Mouse (Mus musculus) kidney, embryonic 15.5 days (tissue): Measurements from ENCODE around the gene Col6a5. TPM values are rescaled to one million over a fixed set of nuclear protein-coding genes. Genes with fewer than 3 reads are reported as not detected.

Experiments used
- ATAC-seq: fragments of 200-750 bp; cut with Nextera tagmentation; replicated peaks from 2 replicates; pipeline ENCODE4 v1.8.0; 2017; ENCODE audit warnings: moderate TSS enrichment; ENCODE audit not compliant: low FRiP score
- H3K27ac ChIP-seq: fragments of 300-500 bp; sonication (generic); 2 replicates; pipeline ENCODE4 v1.5.1; 2015; ENCODE audit warnings: mild to moderate bottlenecking, inconsistent platforms
- H3K27me3 ChIP-seq: fragments of 300-500 bp; sonication (generic); 2 replicates; pipeline ENCODE4 v1.6.1; 2015; ENCODE audit warnings: inconsistent platforms
- H3K36me3 ChIP-seq: fragments of 300-500 bp; sonication (generic); 2 replicates; pipeline ENCODE4 v1.6.1; 2015; ENCODE audit warnings: inconsistent platforms
- H3K4me1 ChIP-seq: fragments of 300-500 bp; sonication (generic); 2 replicates; pipeline ENCODE4 v1.6.1; 2015; ENCODE audit warnings: inconsistent platforms
- H3K4me2 ChIP-seq: fragments of 300-500 bp; sonication (generic); 2 replicates; pipeline ENCODE4 v1.6.1; 2015; ENCODE audit warnings: moderate library complexity, mild to moderate bottlenecking, inconsistent platforms
- H3K4me3 ChIP-seq: fragments of 300-500 bp; sonication (generic); replicated peaks from 2 replicates; pipeline ENCODE4 v1.5.1; 2015; ENCODE audit warnings: mild to moderate bottlenecking, inconsistent platforms
- H3K9ac ChIP-seq: fragments of 300-500 bp; sonication (generic); 2 replicates; pipeline ENCODE4 v1.6.1; 2015; ENCODE audit warnings: mild to moderate bottlenecking, inconsistent platforms
- H3K9me3 ChIP-seq: fragments of 300-500 bp; sonication (generic); replicated peaks from 2 replicates; pipeline ENCODE4 v1.6.1; 2016; ENCODE audit warnings: inconsistent platforms
- WGBS: fragments of 180-500 bp; shearing (Covaris S2); methylation state at CpG from one replicate; pipeline ENCODE4 v1.1.7; 2015; ENCODE audit warnings: mixed read lengths; 5-methylcytosine and 5-hydroxymethylcytosine counted together
- polyA plus RNA-seq: library from polyadenylated mRNA; unstranded; fragments of >200 nt; fragmentation: Nextera tagmentation; extraction: Ambion mirVana; gene quantifications from 2 replicates; pipeline ENCODE4 v1.2.1, GENCODE M21; 2015

Gene Col6a5
- polyA plus RNA-seq, 1 experiment from 2014 or later = 0.42 TPM

DNA sequence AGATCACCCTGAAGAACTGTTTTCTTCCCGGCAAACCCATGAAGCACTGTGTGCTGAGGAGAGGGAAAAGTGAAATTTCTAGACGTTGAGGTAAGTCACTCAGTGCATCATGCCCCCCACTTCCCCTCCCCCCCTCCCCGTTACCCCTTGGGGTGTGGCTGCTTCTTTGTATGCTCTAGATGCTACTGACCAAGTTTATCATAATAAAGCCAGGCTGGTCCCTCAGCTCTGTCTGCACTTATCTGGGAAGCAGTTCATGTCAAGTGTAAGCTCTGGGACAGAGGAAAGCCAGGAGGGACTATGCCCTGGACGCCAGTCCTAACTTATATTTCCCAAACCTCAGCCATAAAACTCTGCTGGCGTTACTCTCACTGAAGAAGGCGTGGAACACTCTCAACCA, 53.0 kb downstream of the Col6a5 start:
- Histone ChIP-seq H3K27ac (no peak overlapping the region), H3K36me3 (no peaks in the 10 kb centered on the region), H3K9me3 (no peaks in the 10 kb centered on the region), H3K4me1 (no peaks in the 10 kb centered on the region), H3K4me2 (no peak overlapping the region), H3K4me3 (no peak overlapping the region), H3K9ac (no peak overlapping the region), H3K27me3 (no peaks in the 10 kb centered on the region)
- 87% methylated on average over 6 of the region's 6 CpGs for WGBS
- ATAC-seq = no peak

DNA sequence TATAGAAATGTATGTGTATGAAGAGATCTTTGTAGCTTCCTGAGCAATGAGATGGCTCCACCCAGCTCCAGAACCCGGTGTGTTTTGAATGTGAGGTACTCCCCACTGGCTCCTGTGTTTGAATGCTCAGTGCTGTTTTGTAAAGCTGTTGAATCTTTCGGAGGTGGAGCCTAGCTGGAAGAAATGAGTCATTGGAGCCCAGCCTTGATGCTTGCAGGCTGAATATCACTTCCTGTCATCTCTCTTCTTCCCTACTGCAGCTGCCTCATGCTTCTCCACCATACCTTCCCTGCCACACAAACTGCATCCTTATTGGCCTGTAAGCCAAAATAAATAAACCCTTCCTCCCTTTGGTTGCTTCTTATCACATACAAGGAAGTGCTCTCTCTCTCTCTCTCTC, 72.9 kb downstream of the Col6a5 start:
- Histone ChIP-seq H3K4me3 (no peak overlapping the region), H3K27ac (no peak overlapping the region), H3K9me3 (no peaks in the 10 kb centered on the region), H3K4me2 (no peak overlapping the region), H3K9ac (no peak overlapping the region), H3K4me1 (no peaks in the 10 kb centered on the region), H3K36me3 (no peaks in the 10 kb centered on the region), H3K27me3 (no peaks in the 10 kb centered on the region)
- ATAC-seq = no peak
- WGBS = 42% methylated on average over 2 of the region's 2 CpGs

DNA sequence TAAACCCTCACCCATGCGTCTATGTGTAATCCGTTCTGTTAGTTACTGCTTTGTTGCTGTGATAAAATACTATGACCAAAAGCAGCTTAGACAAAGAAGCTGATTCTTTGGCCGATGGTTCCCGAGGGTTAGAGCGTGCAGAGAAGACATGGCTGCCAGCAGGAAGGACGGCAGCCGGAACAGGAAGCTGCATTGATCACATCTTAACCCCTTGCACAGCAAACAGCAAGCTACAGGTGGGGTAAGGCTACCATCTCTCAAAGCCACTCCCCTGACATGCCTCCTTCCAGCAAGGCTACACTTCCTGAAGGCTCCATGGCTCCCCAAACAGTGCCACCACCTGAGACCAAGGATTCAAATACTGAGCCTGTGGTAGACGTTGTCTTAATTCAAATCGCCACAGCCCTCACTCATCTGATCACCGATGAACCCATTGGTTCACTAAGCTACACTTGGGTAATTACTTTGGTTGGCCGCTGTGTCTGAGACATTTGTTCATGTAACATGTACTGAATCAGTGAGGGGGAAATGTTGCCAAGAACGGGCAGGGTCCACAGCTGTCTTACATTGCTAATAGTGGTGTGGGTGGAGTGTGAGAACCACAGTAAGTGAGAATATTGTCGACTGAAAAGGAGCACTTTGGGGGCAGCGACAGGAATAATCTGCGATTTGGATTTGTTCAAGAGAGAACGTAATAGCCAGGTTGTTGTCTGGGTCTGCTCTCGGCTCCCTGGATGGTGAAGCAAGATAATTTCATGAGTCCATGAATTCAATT, 75.6 kb downstream of the Col6a5 start:
- H3K4me3 ChIP-seq = no peak overlapping the region
- no peaks in the 10 kb centered on the region for H3K36me3 ChIP-seq
- 81% methylated on average over 17 of the region's 17 CpGs for WGBS
- no peak overlapping the region for H3K9ac ChIP-seq
- no peaks in the 10 kb centered on the region for H3K9me3 ChIP-seq
- H3K27me3 ChIP-seq = no peaks in the 10 kb centered on the region
- H3K27ac ChIP-seq = no peak overlapping the region
- H3K4me1 ChIP-seq = no peaks in the 10 kb centered on the region
- ATAC-seq = no peak
- no peak overlapping the region for H3K4me2 ChIP-seq

DNA sequence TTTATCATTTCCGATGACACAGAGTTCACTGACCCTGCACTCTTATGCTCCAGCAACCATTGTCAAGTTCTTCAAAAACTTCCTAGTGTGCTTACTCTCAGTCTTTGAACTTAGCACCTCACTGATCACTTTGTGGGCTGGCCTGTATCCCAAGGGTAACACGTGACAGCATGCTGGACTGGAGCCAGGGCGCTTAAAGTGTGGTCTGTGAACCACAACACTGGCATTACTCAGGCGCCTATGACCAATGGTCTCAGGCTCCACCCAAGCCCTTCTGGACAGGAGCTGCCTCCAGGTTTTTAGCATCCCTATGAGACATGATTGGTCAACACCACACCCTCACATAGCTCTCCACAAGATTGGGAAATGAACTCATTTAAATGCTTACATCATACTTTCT, 79.7 kb downstream of the Col6a5 start:
- H3K27ac ChIP-seq = no peak overlapping the region
- H3K4me1 ChIP-seq = no peaks in the 10 kb centered on the region
- H3K9ac ChIP-seq = no peak overlapping the region
- no peak overlapping the region for H3K4me3 ChIP-seq
- ATAC-seq = 0 out of 2 replicates have a peak, but pooled peaks have one; percentile 18
- 76% methylated on average over 4 of the region's 4 CpGs for WGBS
- no peaks in the 10 kb centered on the region for H3K9me3 ChIP-seq
- H3K27me3 ChIP-seq = no peaks in the 10 kb centered on the region
- H3K4me2 ChIP-seq = no peak overlapping the region
- H3K36me3 ChIP-seq = no peaks in the 10 kb centered on the region

DNA sequence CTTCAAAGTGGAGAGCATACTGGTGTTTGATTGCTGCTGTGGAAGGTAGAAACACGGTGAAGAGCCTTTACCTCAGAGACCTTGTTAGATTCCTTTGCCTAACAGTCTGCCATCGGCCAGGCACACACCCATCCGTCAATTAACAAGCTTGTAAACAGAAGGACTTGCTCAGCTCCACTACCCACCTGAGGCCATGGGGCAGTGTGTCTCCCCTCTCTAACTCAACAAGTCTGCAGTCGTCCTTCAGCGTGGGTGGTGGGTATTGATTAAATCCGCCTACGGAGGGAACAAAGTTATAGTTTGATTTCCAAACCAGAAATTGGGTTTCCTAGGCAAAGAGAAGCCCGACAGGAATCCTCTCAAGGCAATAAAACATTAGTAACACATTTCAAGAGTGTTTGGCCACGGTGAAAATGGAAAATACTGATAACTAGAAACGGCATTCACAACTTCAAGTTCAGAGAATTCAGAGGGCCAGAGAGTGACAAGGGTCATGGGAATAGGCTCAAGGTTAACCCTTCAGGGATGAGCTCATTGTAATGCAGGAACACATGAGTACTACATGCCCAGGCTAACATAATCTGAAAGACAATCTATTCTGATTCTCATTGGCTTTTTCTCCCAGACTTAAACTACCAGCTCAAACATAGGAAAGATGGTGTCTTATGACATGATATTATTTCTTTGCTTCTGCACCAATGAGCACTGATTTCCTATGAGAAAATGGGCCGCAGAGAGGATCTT, 81.9 kb downstream of the Col6a5 start:
- Histone ChIP-seq H3K36me3 (no peaks in the 10 kb centered on the region), H3K4me1 (no peaks in the 10 kb centered on the region), H3K4me3 (no peak overlapping the region), H3K27me3 (no peaks in the 10 kb centered on the region), H3K4me2 (no peak overlapping the region), H3K27ac (no peak overlapping the region), H3K9ac (no peak overlapping the region), H3K9me3 (no peaks in the 10 kb centered on the region)
- 59% methylated on average over 11 of the region's 11 CpGs for WGBS
- no peak for ATAC-seq

DNA sequence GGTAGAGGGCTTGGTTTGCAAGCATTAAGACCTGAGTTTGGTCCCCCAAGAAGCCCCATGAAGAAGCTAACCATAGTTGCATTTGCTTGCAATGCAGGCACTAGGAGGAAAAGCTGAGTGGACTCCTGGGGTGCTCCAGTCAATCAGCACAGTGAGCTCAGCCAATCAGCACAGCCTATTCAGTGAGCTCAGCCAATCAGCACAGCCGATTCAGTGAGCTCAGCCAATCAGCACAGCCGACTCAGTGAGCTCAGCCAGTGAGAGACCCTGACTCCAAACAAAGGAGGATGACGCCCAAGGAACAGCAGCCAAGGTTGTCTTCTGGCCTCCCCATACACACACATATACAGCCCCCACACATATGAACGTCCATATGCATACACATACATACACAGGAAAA, 84.3 kb downstream of the Col6a5 start:
- Histone ChIP-seq H3K4me1 (no peaks in the 10 kb centered on the region), H3K4me2 (no peak overlapping the region), H3K9ac (no peak overlapping the region), H3K36me3 (no peaks in the 10 kb centered on the region), H3K27ac (no peak overlapping the region), H3K27me3 (no peaks in the 10 kb centered on the region), H3K4me3 (no peak overlapping the region), H3K9me3 (no peaks in the 10 kb centered on the region)
- ATAC-seq = no peak
- 90% methylated on average over 4 of the region's 4 CpGs for WGBS

DNA sequence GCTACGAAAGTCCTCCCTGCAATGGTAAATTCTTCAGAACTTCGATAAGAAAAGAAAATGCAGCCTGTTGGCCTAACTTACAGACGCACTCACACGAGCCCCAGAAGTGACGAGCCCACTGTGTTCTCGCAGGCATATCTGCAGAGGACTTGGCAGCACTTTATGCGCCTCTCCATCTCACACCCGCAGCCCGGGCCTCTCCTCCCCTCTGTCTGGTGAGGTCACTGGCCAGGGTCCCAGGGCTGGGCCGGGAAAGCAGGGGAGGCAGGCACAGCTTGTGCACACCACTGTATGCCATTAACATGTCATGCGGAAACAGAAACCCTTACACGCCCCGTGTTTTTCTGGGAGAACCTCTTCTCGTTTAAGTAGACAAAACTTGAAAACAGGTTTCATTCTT, 88.8 kb downstream of the Col6a5 start:
- Histone ChIP-seq H3K36me3 (no peaks in the 10 kb centered on the region), H3K9me3 (no peaks in the 10 kb centered on the region), H3K4me2 (no peak overlapping the region), H3K27me3 (no peaks in the 10 kb centered on the region), H3K4me3 (no peak overlapping the region), H3K27ac (no peak overlapping the region), H3K4me1 (no peaks in the 10 kb centered on the region), H3K9ac (no peak overlapping the region)
- no peak for ATAC-seq
- WGBS = 43% methylated on average over 14 of the region's 14 CpGs

DNA sequence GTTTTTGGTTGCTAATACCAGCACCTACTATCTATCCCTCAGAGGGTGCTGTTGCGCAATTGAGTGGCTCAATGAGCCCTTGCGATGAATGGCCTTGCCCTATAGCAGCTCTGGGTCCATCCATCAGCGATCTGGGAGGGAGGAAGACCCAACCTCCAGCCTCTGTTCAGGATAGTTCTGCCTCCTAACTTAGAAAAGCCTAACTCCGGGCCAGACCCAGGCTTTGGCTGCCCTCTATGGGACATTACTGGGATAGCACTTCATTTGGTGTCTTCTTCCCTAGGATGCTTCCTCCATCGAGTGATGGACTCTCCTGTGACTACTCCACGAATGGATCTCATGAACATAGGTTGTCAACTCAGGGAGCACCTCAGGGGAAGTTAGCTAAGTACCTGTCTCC, 102.7 kb downstream of the Col6a5 start:
- Histone ChIP-seq H3K9me3 (no peaks in the 10 kb centered on the region), H3K4me3 (no peak overlapping the region), H3K36me3 (no peaks in the 10 kb centered on the region), H3K27ac (no peak overlapping the region), H3K27me3 (no peaks in the 10 kb centered on the region), H3K4me2 (no peak overlapping the region), H3K4me1 (no peaks in the 10 kb centered on the region), H3K9ac (no peak overlapping the region)
- WGBS = 15% methylated on average over 6 of the region's 6 CpGs
- ATAC-seq = peak; percentile 46; the same call in 1 of the 2 replicates

DNA sequence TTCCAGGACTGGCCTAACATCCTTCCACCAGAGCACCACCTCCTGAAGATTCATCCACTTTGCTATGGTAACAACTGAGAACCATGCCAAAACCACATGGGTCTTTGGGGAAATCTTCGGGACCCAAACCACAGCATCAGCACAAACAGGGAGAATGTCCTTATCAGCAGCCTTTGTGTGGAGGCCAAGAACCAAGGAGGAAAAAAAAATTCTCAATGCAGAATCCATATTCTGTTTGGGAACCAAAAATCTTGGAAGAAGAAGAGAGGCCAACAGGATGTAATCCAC, 107.7 kb downstream of the Col6a5 start:
- H3K4me2 ChIP-seq = no peak overlapping the region
- no peaks in the 10 kb centered on the region for H3K36me3 ChIP-seq
- 78% methylated on average over 1 of the region's 1 CpGs for WGBS
- no peak overlapping the region for H3K4me3 ChIP-seq
- no peaks in the 10 kb centered on the region for H3K9me3 ChIP-seq
- H3K9ac ChIP-seq = no peak overlapping the region
- no peak for ATAC-seq
- peaks cover 4% of the 10 kb centered on the region; the same call in 1 of the 2 replicates for H3K4me1 ChIP-seq
- H3K27ac ChIP-seq = no peak overlapping the region
- H3K27me3 ChIP-seq = no peaks in the 10 kb centered on the region

DNA sequence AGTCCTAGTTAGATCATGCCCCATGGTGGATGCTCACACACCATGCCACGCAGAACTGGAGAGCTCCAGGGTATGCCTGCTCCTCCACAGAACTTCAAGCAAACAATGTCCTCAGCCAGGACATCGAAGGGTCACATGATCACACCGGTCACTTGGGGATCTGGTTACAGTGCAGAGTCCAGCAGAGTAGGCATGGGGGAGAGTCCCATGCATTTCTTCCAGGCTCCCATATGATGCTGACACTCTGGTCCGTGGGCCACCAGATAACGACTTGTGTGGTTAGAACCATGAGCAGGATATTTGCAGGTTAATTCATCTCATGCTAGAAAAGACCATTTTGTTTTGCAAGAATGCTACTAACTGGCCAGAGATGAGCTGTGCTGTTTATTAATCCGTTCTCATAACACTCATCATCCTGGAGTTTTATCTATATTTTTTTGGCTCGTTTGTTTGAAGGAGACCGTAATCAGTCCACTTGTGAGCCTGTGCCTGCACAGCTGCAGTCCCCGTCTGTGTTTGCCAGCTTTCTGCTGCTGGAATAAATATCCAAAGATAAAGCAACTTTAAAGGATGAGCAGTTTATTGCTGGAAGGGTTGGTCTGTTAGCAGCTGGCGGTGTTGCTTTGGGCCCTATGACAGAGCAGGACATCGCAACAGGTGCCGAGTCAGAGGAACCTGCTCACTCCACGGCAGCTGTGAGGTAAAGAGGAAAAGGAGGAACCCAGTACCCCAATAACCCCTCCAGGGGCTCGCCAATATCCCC, 108.2 kb downstream of the Col6a5 start:
- no peak overlapping the region for H3K27ac ChIP-seq
- WGBS = 63% methylated on average over 14 of the region's 14 CpGs
- no peak overlapping the region for H3K4me3 ChIP-seq
- no peaks in the 10 kb centered on the region for H3K9me3 ChIP-seq
- no peaks in the 10 kb centered on the region for H3K36me3 ChIP-seq
- 0 out of 2 replicates have a peak, but pooled peaks have one; percentile 12 for ATAC-seq
- peaks cover 4% of the 10 kb centered on the region; the same call in 1 of the 2 replicates for H3K4me1 ChIP-seq
- no peaks in the 10 kb centered on the region for H3K27me3 ChIP-seq
- H3K9ac ChIP-seq = no peak overlapping the region
- no peak overlapping the region for H3K4me2 ChIP-seq

DNA sequence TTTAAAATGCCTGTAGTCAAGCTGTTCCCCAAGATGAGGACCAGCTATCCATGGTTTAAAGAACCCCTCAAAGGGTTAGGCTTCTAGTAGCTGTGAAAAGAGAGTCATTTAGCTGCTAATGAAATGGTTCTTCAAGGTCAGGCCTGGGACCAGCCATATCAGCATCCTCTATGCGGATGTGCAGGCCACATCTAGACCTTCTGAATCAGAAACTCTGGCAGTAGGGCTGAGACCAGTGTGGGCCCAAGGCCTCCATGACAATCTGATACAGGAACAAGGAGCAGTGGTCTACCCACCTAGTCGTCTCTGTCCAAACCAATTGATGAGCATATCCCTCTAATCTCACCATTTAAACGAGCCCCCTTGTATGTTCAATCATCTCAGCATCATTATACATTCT, 109.4 kb downstream of the Col6a5 start:
- whole genome bisulfite sequencing = 87% methylated on average over 3 of the region's 3 CpGs
- Histone ChIP-seq H3K4me3 (no peak overlapping the region), H3K36me3 (no peaks in the 10 kb centered on the region), H3K27me3 (no peaks in the 10 kb centered on the region), H3K9ac (no peak overlapping the region), H3K4me1 (peaks cover 4% of the 10 kb centered on the region; the same call in 1 of the 2 replicates), H3K27ac (no peak overlapping the region), H3K4me2 (no peak overlapping the region), H3K9me3 (no peaks in the 10 kb centered on the region)
- no peak for ATAC-seq

DNA sequence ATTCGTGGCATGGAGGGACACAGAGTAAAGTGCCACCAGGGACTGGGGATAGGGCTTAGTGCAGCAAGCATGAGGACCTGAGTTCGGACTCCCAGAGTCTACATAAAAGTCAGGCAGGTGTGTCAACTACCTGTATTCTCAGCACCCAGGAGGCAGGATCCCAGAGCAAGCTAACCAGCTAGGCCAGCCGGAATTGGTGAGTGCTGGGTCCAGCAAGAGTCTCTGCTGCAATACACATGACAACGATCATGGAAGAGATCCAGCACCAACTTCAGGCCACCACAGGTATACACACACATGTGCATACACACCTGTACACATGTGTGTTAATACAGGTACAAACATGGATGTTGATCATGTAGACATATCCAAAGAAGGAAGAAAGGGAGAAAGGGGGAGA, 112.0 kb downstream of the Col6a5 start:
- Histone ChIP-seq H3K9me3 (no peaks in the 10 kb centered on the region), H3K4me2 (no peak overlapping the region), H3K9ac (no peak overlapping the region), H3K4me1 (peaks cover 4% of the 10 kb centered on the region; the same call in 1 of the 2 replicates), H3K27ac (no peak overlapping the region), H3K27me3 (no peaks in the 10 kb centered on the region), H3K36me3 (no peaks in the 10 kb centered on the region), H3K4me3 (no peak overlapping the region)
- 74% methylated on average over 4 of the region's 4 CpGs for WGBS
- no peak for ATAC-seq
